Mouse (Mus musculus): ENCODE results near the gene Stoml3. TPM values are rescaled to one million over a fixed set of nuclear protein-coding genes. Genes with fewer than 3 reads are reported as not detected.

Stoml3 gene
- polyA plus RNA-seq, 1 experiment from 2014 or later: 0.19 TPM

GRCm38 (mm10) chr3:53462701-53463045 lies 25.8 kb upstream of the Stoml3 start:
- 8% methylated on average over 9 of the region's 9 CpGs for whole genome bisulfite sequencing
- Histone ChIP-seq H3K4me1 (peaks cover 53% of the 10 kb centered on the region), H3K9ac (replicated peaks) (peak overlapping the region; percentile 62), H3K4me3 (replicated peaks) (peak overlapping the region; percentile 60), H3K27me3 (replicated peaks) (no peaks in the 10 kb centered on the region), H3K9me3 (replicated peaks) (no peaks in the 10 kb centered on the region), H3K4me2 (peak overlapping the region; percentile 80), H3K36me3 (peaks cover 26% of the 10 kb centered on the region), H3K27ac (replicated peaks) (peak overlapping the region; percentile 93)
- no peak; the same call in 1 of the 2 replicates for ATAC-seq (ENCODE audit: low FRiP score)

- Histone ChIP-seq H3K27me3 (replicated peaks) (no peaks in the 10 kb centered on the region), H3K36me3 (peaks cover 21% of the 10 kb centered on the region), H3K9ac (replicated peaks) (peak within 1 kb of the TSS; percentile 84), H3K27ac (replicated peaks) (peak within 1 kb of the TSS; percentile 93), H3K9me3 (replicated peaks) (no peaks in the 10 kb centered on the region), H3K4me3 (replicated peaks) (peak within 1 kb of the TSS; percentile 60), H3K4me2 (peak within 1 kb of the TSS; percentile 88), H3K4me1 (peaks cover 55% of the 10 kb centered on the region)
- WGBS: under 1% methylated on average over 52 of the region's 52 CpGs
- peak; percentile 98 for ATAC-seq (ENCODE audit: low FRiP score)
Observed at GRCm38 (mm10) chr3:53463046-53463764, 25.2 kb upstream of the Stoml3 start, which contains the start of the genes Nhlrc3 and Proser1. Gene Nhlrc3, minus strand, starts transcription at chr3:53463332. Gene Proser1, plus strand, starts transcription at chr3:53463666.

- Histone ChIP-seq H3K9ac (replicated peaks) (peak overlapping the region; percentile 84), H3K9me3 (replicated peaks) (no peaks in the 10 kb centered on the region), H3K27ac (replicated peaks) (peak overlapping the region; percentile 93), H3K4me2 (peak overlapping the region; percentile 88), H3K4me1 (peaks cover 60% of the 10 kb centered on the region), H3K36me3 (peaks cover 17% of the 10 kb centered on the region), H3K4me3 (replicated peaks) (peak overlapping the region; percentile 60), H3K27me3 (replicated peaks) (no peaks in the 10 kb centered on the region)
- under 1% methylated on average over 35 of the region's 35 CpGs for WGBS
- peak; percentile 63 for ATAC-seq (ENCODE audit: low FRiP score)
Observed at GRCm38 (mm10) chr3:53463765-53464114, 24.7 kb upstream of the Stoml3 start.

- WGBS: 0% methylated on average over 20 of the region's 20 CpGs
- Histone ChIP-seq H3K4me2 (peak overlapping the region; percentile 88), H3K9ac (replicated peaks) (peak overlapping the region; percentile 84), H3K4me1 (peaks cover 63% of the 10 kb centered on the region), H3K4me3 (replicated peaks) (peak overlapping the region; percentile 60), H3K36me3 (peaks cover 20% of the 10 kb centered on the region), H3K9me3 (replicated peaks) (no peaks in the 10 kb centered on the region), H3K27me3 (replicated peaks) (no peaks in the 10 kb centered on the region), H3K27ac (replicated peaks) (peak overlapping the region; percentile 93)
- ATAC-seq (ENCODE audit: low FRiP score): no peak
Observed at GRCm38 (mm10) chr3:53464146-53464698, 24.2 kb upstream of the Stoml3 start.

- ATAC-seq (ENCODE audit: low FRiP score): no peak
- H3K4me3 ChIP-seq (replicated peaks): peak overlapping the region; percentile 28
- H3K9ac ChIP-seq (replicated peaks): peak overlapping the region; percentile 30; the same call in 1 of the 2 replicates
- peaks cover 16% of the 10 kb centered on the region; the same call in 1 of the 2 replicates for H3K36me3 ChIP-seq
- H3K9me3 ChIP-seq (replicated peaks): no peaks in the 10 kb centered on the region
- H3K27me3 ChIP-seq (replicated peaks): no peaks in the 10 kb centered on the region
- 48% methylated on average over 6 of the region's 6 CpGs for WGBS
- H3K4me1 ChIP-seq: peaks cover 60% of the 10 kb centered on the region
- H3K4me2 ChIP-seq: peak overlapping the region; percentile 88
- no peak overlapping the region for H3K27ac ChIP-seq (replicated peaks)
Observed at GRCm38 (mm10) chr3:53465330-53465729, 23.1 kb upstream of the Stoml3 start.

- Histone ChIP-seq H3K27me3 (replicated peaks) (no peaks in the 10 kb centered on the region), H3K9ac (replicated peaks) (no peak overlapping the region), H3K27ac (replicated peaks) (no peak overlapping the region), H3K4me1 (peaks cover 53% of the 10 kb centered on the region), H3K36me3 (peaks cover 21% of the 10 kb centered on the region), H3K4me3 (replicated peaks) (no peak overlapping the region), H3K9me3 (replicated peaks) (no peaks in the 10 kb centered on the region), H3K4me2 (peak overlapping the region; percentile 88)
- WGBS: 57% methylated on average over 9 of the region's 9 CpGs
- ATAC-seq (ENCODE audit: low FRiP score): no peak
Observed at GRCm38 (mm10) chr3:53466481-53466880, 22.0 kb upstream of the Stoml3 start.

- H3K9ac ChIP-seq (replicated peaks): no peak overlapping the region
- no peaks in the 10 kb centered on the region for H3K9me3 ChIP-seq (replicated peaks)
- no peak overlapping the region for H3K4me2 ChIP-seq
- H3K4me3 ChIP-seq (replicated peaks): no peak overlapping the region
- 81% methylated on average over 5 of the region's 5 CpGs for WGBS
- no peak for ATAC-seq (ENCODE audit: low FRiP score)
- no peaks in the 10 kb centered on the region for H3K27me3 ChIP-seq (replicated peaks)
- H3K36me3 ChIP-seq: peaks cover 28% of the 10 kb centered on the region
- H3K27ac ChIP-seq (replicated peaks): no peak overlapping the region
- H3K4me1 ChIP-seq: peaks cover 48% of the 10 kb centered on the region
Observed at GRCm38 (mm10) chr3:53467356-53467755, 21.1 kb upstream of the Stoml3 start.

GRCm38 (mm10) chr3:53469650-53470049 lies 18.8 kb upstream of the Stoml3 start:
- WGBS: 94% methylated on average over 5 of the region's 5 CpGs
- no peaks in the 10 kb centered on the region for H3K9me3 ChIP-seq (replicated peaks)
- no peak for ATAC-seq (ENCODE audit: low FRiP score)
- H3K27ac ChIP-seq (replicated peaks): no peak overlapping the region
- H3K27me3 ChIP-seq (replicated peaks): no peaks in the 10 kb centered on the region
- no peak overlapping the region for H3K4me2 ChIP-seq
- H3K36me3 ChIP-seq: peaks cover 51% of the 10 kb centered on the region
- H3K9ac ChIP-seq (replicated peaks): no peak overlapping the region
- H3K4me1 ChIP-seq: peaks cover 39% of the 10 kb centered on the region
- no peak overlapping the region for H3K4me3 ChIP-seq (replicated peaks)

- Histone ChIP-seq H3K9ac (replicated peaks) (no peak overlapping the region), H3K27me3 (replicated peaks) (no peaks in the 10 kb centered on the region), H3K4me1 (peaks cover 16% of the 10 kb centered on the region), H3K9me3 (replicated peaks) (no peaks in the 10 kb centered on the region), H3K27ac (replicated peaks) (no peak overlapping the region), H3K4me2 (no peak overlapping the region), H3K36me3 (peaks cover 69% of the 10 kb centered on the region), H3K4me3 (replicated peaks) (no peak overlapping the region)
- WGBS: 90% methylated on average over 5 of the region's 5 CpGs
- no peak for ATAC-seq (ENCODE audit: low FRiP score)
Observed at GRCm38 (mm10) chr3:53472061-53472460, 16.4 kb upstream of the Stoml3 start.

- H3K4me1 ChIP-seq: no peaks in the 10 kb centered on the region
- H3K27ac ChIP-seq (replicated peaks): no peak overlapping the region
- H3K4me3 ChIP-seq (replicated peaks): no peak overlapping the region
- H3K9ac ChIP-seq (replicated peaks): no peak overlapping the region
- no peaks in the 10 kb centered on the region for H3K27me3 ChIP-seq (replicated peaks)
- no peak overlapping the region for H3K4me2 ChIP-seq
- H3K36me3 ChIP-seq: peaks cover 86% of the 10 kb centered on the region
- 75% methylated on average over 4 of the region's 4 CpGs for WGBS
- no peak for ATAC-seq (ENCODE audit: low FRiP score)
- no peaks in the 10 kb centered on the region for H3K9me3 ChIP-seq (replicated peaks)
Observed at GRCm38 (mm10) chr3:53474179-53474578, 14.3 kb upstream of the Stoml3 start.

GRCm38 (mm10) chr3:53475889-53476288 lies 12.6 kb upstream of the Stoml3 start:
- no peak overlapping the region for H3K27ac ChIP-seq (replicated peaks)
- peak; percentile 38; the same call in 1 of the 2 replicates for ATAC-seq (ENCODE audit: low FRiP score)
- no peaks in the 10 kb centered on the region for H3K9me3 ChIP-seq (replicated peaks)
- H3K4me2 ChIP-seq: no peak overlapping the region
- H3K27me3 ChIP-seq (replicated peaks): no peaks in the 10 kb centered on the region
- no peak overlapping the region for H3K4me3 ChIP-seq (replicated peaks)
- H3K9ac ChIP-seq (replicated peaks): no peak overlapping the region
- 58% methylated on average over 6 of the region's 6 CpGs for WGBS
- H3K36me3 ChIP-seq: peaks cover 86% of the 10 kb centered on the region
- no peaks in the 10 kb centered on the region for H3K4me1 ChIP-seq

GRCm38 (mm10) chr3:53477468-53477867 lies 11.0 kb upstream of the Stoml3 start:
- H3K9ac ChIP-seq (replicated peaks): no peak overlapping the region
- H3K9me3 ChIP-seq (replicated peaks): no peaks in the 10 kb centered on the region
- peaks cover 84% of the 10 kb centered on the region for H3K36me3 ChIP-seq
- H3K27me3 ChIP-seq (replicated peaks): no peaks in the 10 kb centered on the region
- H3K27ac ChIP-seq (replicated peaks): no peak overlapping the region
- no peaks in the 10 kb centered on the region for H3K4me1 ChIP-seq
- ATAC-seq (ENCODE audit: low FRiP score): no peak
- no peak overlapping the region for H3K4me2 ChIP-seq
- H3K4me3 ChIP-seq (replicated peaks): no peak overlapping the region
- WGBS: 78% methylated on average over 17 of the region's 17 CpGs
